Mouse (Mus musculus) neutrophil, adult 5-6 weeks (primary cell): Measurements from ENCODE around the gene Tmprss5. TPM values are rescaled to one million over a fixed set of nuclear protein-coding genes. Genes with fewer than 3 reads are reported as not detected.

Source experiments
- ATAC-seq: fragments of 151-379, 151-347 bp; 2 replicates; pipeline ENCODE4 v1.8.0; 2017; ENCODE audit warnings: mild to moderate bottlenecking, moderate TSS enrichment; ENCODE audit not compliant: insufficient number of reproducible peaks, poor library complexity, low FRiP score, severe bottlenecking; ENCODE audit errors: extremely low read depth
- total RNA-seq: library from RNA; stranded (forward); fragments of 200-1000 nt; gene quantifications from 2 replicates; pipeline ENCODE4 v1.2.3, GENCODE M21; 2017

Gene Tmprss5
- total RNA-seq, 1 experiment from 2014 or later = not detected

DNA sequence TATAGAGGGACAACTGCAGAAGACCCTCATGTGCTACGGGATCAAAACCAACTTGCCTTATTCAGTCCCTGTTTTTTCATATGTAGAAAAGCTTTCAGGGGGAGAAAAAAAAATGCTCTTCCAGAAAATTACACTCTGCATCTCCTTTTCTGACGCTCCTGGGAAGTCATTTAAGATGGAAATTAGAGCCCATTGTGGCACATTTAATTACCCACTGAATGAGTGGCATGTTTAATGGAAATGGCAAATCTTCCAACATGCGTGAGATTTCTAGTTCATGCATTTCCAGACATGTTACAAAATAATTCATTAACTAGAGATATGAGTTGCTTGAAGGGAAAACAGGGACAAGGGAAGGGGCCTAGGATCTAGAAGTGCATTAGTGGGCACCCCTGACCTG is 66.0 kb downstream of the Tmprss5 start:
- no peak for ATAC-seq

Other genes starting within 250 kb of the Tmprss5 start
- gene Zbtb16, start 245.0 kb upstream of the Tmprss5 start, total RNA-seq = 4.5 and 6.5 TPM in 2 replicates
- not detected in 2 replicates for gene Htr3a, start 170.2 kb upstream of the Tmprss5 start, total RNA-seq
- gene Htr3b, start 116.3 kb upstream of the Tmprss5 start, total RNA-seq = not detected in 2 replicates
- 21.6 and 31.2 TPM in 2 replicates for gene Usp28, start 95.9 kb upstream of the Tmprss5 start, total RNA-seq
- 28.9 and 30.6 TPM in 2 replicates for gene Zw10, start 25.6 kb upstream of the Tmprss5 start, total RNA-seq
- not detected in 2 replicates for gene Gm4894, start 169.3 kb downstream of the Tmprss5 start, total RNA-seq